Mouse (Mus musculus): ENCODE measurements around the gene Spns3. TPM values are rescaled to one million over a fixed set of nuclear protein-coding genes. Genes with fewer than 3 reads are reported as not detected.

The Spns3 gene
- total and polyA plus RNA-seq, 2 experiments from 2014 or later = 0.04 TPM; not detected in 1

DNA sequence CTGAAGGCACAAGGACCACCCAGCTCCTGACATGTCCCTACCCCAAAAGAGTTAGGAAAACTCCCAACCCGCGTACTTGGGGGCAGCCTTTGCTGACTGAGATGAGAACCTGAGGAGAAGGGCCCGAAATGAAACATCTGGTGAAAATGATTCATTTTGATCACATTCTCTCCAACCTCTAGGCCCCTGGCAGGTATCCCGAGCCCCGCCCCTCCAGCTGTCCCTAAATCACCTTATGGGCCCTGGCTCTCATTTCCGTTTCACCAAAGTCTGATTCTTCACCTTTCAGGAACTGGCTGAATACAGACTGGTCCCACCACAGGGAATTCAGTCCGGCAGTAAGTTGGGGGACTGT, 25.8 kb upstream of the Spns3 start:
- Histone ChIP-seq H3K27me3 (ENCODE audit: control insufficient read depth, insufficient read depth, low read length) (no peaks in the 10 kb centered on the region), H3K4me2 (ENCODE audit: low read depth, low read length) (peak overlapping the region; percentile 68), H3K4me1 (ENCODE audit: control insufficient read depth, insufficient read depth) (no peaks in the 10 kb centered on the region), H3K36me3 (replicated peaks; ENCODE audit: control insufficient read depth, insufficient read depth, low read length) (no peaks in the 10 kb centered on the region), H3K9ac (replicated peaks; ENCODE audit: low read depth, low read length) (no peak overlapping the region; the same call in 1 of the 2 replicates), H3K4me3 (ENCODE audit: low read depth, low read length) (peak overlapping the region; percentile 45), H3K27ac (ENCODE audit: low read depth) (no peak overlapping the region), H3K9me3 (replicated peaks; ENCODE audit: control insufficient read depth, low read length) (no peaks in the 10 kb centered on the region)
- ATAC-seq (ENCODE audit: insufficient read depth, low read depth) (no peak), DNase-seq (ENCODE audit: low spot score) (no peak)
- 23% methylated on average over 7 of the region's 7 CpGs for WGBS
- TF ChIP-seq CTCF (IDR thresholded peaks at IDR 0.05; ENCODE audit: low read depth) (no peak), EP300 (IDR thresholded peaks at IDR 0.05; ENCODE audit: low read depth) (no peak)

DNA sequence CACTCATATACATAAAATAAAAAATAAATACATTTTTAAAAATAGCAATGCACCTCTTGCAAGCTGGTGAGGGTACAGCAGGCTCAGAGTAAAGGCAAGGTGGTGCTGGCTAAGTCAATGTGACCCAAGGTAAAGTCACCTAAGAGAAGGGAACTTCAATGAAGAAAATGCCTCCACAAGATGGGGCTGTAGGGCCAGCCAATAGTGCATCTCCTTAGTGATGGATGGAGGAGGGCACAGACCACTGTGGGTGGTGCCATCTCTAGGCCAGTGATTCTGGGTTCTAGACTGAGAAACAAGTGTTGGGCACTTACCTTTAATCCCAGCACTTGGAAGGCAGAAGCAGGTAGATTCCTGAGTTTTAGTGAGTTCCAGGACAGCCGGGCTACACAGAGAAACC, 23.5 kb upstream of the Spns3 start:
- no peak for TF ChIP-seq EP300 (IDR thresholded peaks at IDR 0.05; ENCODE audit: low read depth)
- peak; percentile 60 for TF ChIP-seq CTCF (IDR thresholded peaks at IDR 0.05; ENCODE audit: low read depth)
- H3K4me1 ChIP-seq (ENCODE audit: control insufficient read depth, insufficient read depth) = no peaks in the 10 kb centered on the region; the same call in 1 of the 2 replicates
- no peak overlapping the region for H3K27ac ChIP-seq (ENCODE audit: low read depth)
- no peaks in the 10 kb centered on the region for H3K27me3 ChIP-seq (ENCODE audit: control insufficient read depth, insufficient read depth, low read length)
- DNase-seq (ENCODE audit: low spot score) (peak; percentile 20), ATAC-seq (ENCODE audit: insufficient read depth, low read depth) (no peak)
- no peaks in the 10 kb centered on the region for H3K9me3 ChIP-seq (replicated peaks; ENCODE audit: control insufficient read depth, low read length)
- no peak overlapping the region for H3K9ac ChIP-seq (replicated peaks; ENCODE audit: low read depth, low read length)
- no peaks in the 10 kb centered on the region for H3K36me3 ChIP-seq (replicated peaks; ENCODE audit: control insufficient read depth, insufficient read depth, low read length)
- H3K4me3 ChIP-seq (ENCODE audit: low read depth, low read length) = no peak overlapping the region
- WGBS = 85% methylated on average over 1 of the region's 1 CpGs
- H3K4me2 ChIP-seq (ENCODE audit: low read depth, low read length) = no peak overlapping the region

DNA sequence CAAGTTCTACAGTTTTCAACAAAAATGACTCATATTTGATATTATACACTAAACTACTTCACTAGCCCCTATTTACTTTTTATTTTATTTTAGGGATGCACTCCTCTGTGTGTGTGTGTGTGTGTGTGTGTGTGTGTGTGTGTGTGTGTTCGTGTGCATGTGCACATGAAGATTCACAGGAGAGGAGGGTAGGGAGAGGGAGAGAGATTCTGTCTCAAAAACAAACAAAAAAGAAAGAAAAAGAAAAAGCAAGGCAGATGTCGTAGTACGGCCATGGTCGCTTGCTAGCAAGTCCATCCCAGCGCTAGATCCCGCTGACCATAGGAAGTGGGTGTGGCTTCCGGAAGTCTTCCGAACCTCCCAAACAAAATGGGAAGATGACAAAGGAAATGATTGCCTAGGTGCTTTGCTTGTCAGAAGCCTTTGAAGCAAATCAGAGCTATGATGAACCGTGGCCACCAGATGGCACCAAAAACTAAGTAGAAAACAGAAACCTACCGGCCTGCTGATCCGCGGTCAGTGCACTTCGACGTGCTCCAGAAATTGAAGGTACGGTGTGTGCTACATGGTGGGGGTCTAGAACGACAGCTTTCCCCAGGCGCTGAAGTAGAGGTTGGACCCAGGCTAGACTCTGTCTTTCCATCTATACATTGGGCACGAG, 20.1 kb upstream of the Spns3 start:
- Histone ChIP-seq H3K27me3 (ENCODE audit: control insufficient read depth, insufficient read depth, low read length) (no peaks in the 10 kb centered on the region), H3K36me3 (replicated peaks; ENCODE audit: control insufficient read depth, insufficient read depth, low read length) (no peaks in the 10 kb centered on the region), H3K4me2 (ENCODE audit: low read depth, low read length) (peak overlapping the region; percentile 22; the same call in 1 of the 2 replicates), H3K27ac (ENCODE audit: low read depth) (no peak overlapping the region), H3K9me3 (replicated peaks; ENCODE audit: control insufficient read depth, low read length) (no peaks in the 10 kb centered on the region), H3K9ac (replicated peaks; ENCODE audit: low read depth, low read length) (no peak overlapping the region; the same call in 1 of the 2 replicates), H3K4me3 (ENCODE audit: low read depth, low read length) (peak overlapping the region; percentile 11; the same call in 1 of the 2 replicates), H3K4me1 (ENCODE audit: control insufficient read depth, insufficient read depth) (no peaks in the 10 kb centered on the region; the same call in 1 of the 2 replicates)
- peak; percentile 85 for TF ChIP-seq CTCF (IDR thresholded peaks at IDR 0.05; ENCODE audit: low read depth)
- TF ChIP-seq EP300 (IDR thresholded peaks at IDR 0.05; ENCODE audit: low read depth) = no peak
- peak; percentile 81 for DNase-seq (ENCODE audit: low spot score)
- peak; percentile 68; the same call in 1 of the 2 replicates for ATAC-seq (ENCODE audit: insufficient read depth, low read depth)
- 4% methylated on average over 18 of the region's 18 CpGs for WGBS

DNA sequence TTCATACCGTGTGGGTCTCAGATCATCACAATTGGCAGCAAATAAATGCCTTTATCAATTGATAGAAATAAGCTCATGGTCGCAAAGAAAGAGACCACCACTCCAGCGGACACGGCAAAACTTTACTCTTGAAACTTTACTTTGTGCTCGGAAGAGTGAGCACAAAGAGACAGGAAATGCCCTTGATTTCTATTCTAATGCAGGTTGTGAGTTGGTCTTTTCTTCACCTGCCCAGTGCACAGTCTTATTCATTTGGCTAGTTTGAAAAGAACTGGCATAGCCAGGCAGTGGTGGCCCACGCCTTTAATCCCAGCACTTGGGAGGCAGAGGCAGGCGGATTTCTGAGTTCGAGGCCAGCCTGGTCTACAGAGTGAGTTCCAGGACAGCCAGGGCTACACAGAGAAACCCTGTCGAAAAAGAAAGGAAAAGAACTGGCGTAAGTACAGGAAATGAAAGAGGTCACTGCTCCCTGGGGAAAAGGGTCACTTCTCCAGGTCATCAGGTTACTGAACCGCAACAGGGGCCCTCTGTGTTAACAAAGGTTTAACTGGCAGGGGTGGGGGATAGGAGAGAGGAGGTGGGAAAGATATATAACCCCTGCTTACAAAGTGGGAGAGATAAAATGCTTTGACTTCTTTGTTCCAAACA, 19.5 kb upstream of the Spns3 start:
- Histone ChIP-seq H3K36me3 (replicated peaks; ENCODE audit: control insufficient read depth, insufficient read depth, low read length) (no peaks in the 10 kb centered on the region), H3K4me1 (ENCODE audit: control insufficient read depth, insufficient read depth) (no peaks in the 10 kb centered on the region; the same call in 1 of the 2 replicates), H3K4me2 (ENCODE audit: low read depth, low read length) (no peak overlapping the region), H3K9ac (replicated peaks; ENCODE audit: low read depth, low read length) (no peak overlapping the region), H3K9me3 (replicated peaks; ENCODE audit: control insufficient read depth, low read length) (no peaks in the 10 kb centered on the region), H3K27me3 (ENCODE audit: control insufficient read depth, insufficient read depth, low read length) (no peaks in the 10 kb centered on the region), H3K4me3 (ENCODE audit: low read depth, low read length) (no peak overlapping the region), H3K27ac (ENCODE audit: low read depth) (no peak overlapping the region)
- no peak for TF ChIP-seq EP300 (IDR thresholded peaks at IDR 0.05; ENCODE audit: low read depth)
- no peak for TF ChIP-seq CTCF (IDR thresholded peaks at IDR 0.05; ENCODE audit: low read depth)
- WGBS = 69% methylated on average over 11 of the region's 11 CpGs
- DNase-seq (ENCODE audit: low spot score) (no peak), ATAC-seq (ENCODE audit: insufficient read depth, low read depth) (no peak)

DNA sequence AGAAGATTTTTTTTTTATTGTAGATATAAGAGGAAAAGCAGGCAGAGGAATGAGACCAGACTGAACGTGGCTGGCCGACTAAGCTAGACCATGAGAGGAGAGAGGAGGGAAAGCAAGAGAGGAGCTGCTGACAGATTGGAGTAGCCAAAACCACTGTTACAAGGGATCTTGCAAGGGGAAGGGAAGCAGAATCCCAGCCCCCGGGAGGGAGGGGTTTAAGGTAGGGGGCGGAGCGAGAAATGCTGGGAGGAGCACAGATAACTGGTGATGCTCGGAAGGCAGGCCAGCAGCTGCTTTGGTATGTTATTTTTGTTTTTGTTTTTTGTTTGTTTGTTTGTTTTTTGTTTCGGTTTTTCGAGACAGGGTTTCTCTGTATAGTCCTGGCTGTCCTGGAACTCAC, 18.7 kb upstream of the Spns3 start:
- WGBS = 32% methylated on average over 8 of the region's 8 CpGs
- TF ChIP-seq EP300 (IDR thresholded peaks at IDR 0.05; ENCODE audit: low read depth) (no peak), CTCF (IDR thresholded peaks at IDR 0.05; ENCODE audit: low read depth) (no peak)
- DNase-seq (ENCODE audit: low spot score) (no peak), ATAC-seq (ENCODE audit: insufficient read depth, low read depth) (no peak)
- Histone ChIP-seq H3K9ac (replicated peaks; ENCODE audit: low read depth, low read length) (no peak overlapping the region), H3K4me3 (ENCODE audit: low read depth, low read length) (no peak overlapping the region), H3K36me3 (replicated peaks; ENCODE audit: control insufficient read depth, insufficient read depth, low read length) (no peaks in the 10 kb centered on the region), H3K4me1 (ENCODE audit: control insufficient read depth, insufficient read depth) (no peaks in the 10 kb centered on the region; the same call in 1 of the 2 replicates), H3K27ac (ENCODE audit: low read depth) (no peak overlapping the region), H3K4me2 (ENCODE audit: low read depth, low read length) (no peak overlapping the region), H3K9me3 (replicated peaks; ENCODE audit: control insufficient read depth, low read length) (no peaks in the 10 kb centered on the region), H3K27me3 (ENCODE audit: control insufficient read depth, insufficient read depth, low read length) (no peaks in the 10 kb centered on the region)

Data from heart, postnatal 0 days (tissue).